Mouse (Mus musculus) hindbrain, embryonic 13.5 days (tissue): ENCODE results near the gene Slc6a21. TPM values are rescaled to one million over a fixed set of nuclear protein-coding genes. Genes with fewer than 3 reads are reported as not detected.

ENCODE experiments used
- ATAC-seq: fragments of 200-750 bp; cut with Nextera tagmentation; 2 replicates; pipeline ENCODE4 v1.8.0; 2017; ENCODE audit warnings: moderate TSS enrichment; ENCODE audit not compliant: low FRiP score
- H3K27ac ChIP-seq: fragments of 300-500 bp; sonication (generic); 2 replicates; pipeline ENCODE4 v1.5.1; 2015; ENCODE audit warnings: inconsistent platforms, mild to moderate bottlenecking, moderate library complexity
- H3K27me3 ChIP-seq: fragments of 300-500 bp; sonication (generic); 2 replicates; pipeline ENCODE4 v1.6.1; 2015; ENCODE audit warnings: mild to moderate bottlenecking, inconsistent platforms
- H3K36me3 ChIP-seq: fragments of 300-500 bp; sonication (generic); 2 replicates; pipeline ENCODE4 v1.6.1; 2015; ENCODE audit warnings: mild to moderate bottlenecking, inconsistent platforms
- H3K4me1 ChIP-seq: fragments of 300-500 bp; sonication (generic); replicated peaks from 2 replicates; pipeline ENCODE4 v1.6.1; 2015; ENCODE audit warnings: inconsistent platforms
- H3K4me2 ChIP-seq: fragments of 300-500 bp; sonication (generic); 2 replicates; pipeline ENCODE4 v1.6.1; 2015; ENCODE audit warnings: inconsistent platforms, mild to moderate bottlenecking, moderate library complexity
- H3K4me3 ChIP-seq: fragments of 300-500 bp; sonication (generic); 2 replicates; pipeline ENCODE4 v1.5.1; 2015; ENCODE audit warnings: mild to moderate bottlenecking, inconsistent platforms
- H3K9ac ChIP-seq: fragments of 300-500 bp; sonication (generic); 2 replicates; pipeline ENCODE4 v1.6.1; 2015; ENCODE audit warnings: mild to moderate bottlenecking, inconsistent platforms
- H3K9me3 ChIP-seq: fragments of 300-500 bp; sonication (generic); 2 replicates; pipeline ENCODE4 v1.6.1; 2016; ENCODE audit warnings: inconsistent platforms
- WGBS: fragments of 180-500 bp; shearing (Covaris S2); methylation state at CpG from one replicate; pipeline ENCODE4 v1.1.7; 2015; 5-methylcytosine and 5-hydroxymethylcytosine counted together
- polyA plus RNA-seq: library from polyadenylated mRNA; unstranded; fragments of >200 nt; fragmentation: Nextera tagmentation; extraction: Ambion mirVana; gene quantifications from 2 replicates; pipeline ENCODE4 v1.2.1, GENCODE M21; 2015

Gene Slc6a21
- polyA plus RNA-seq, 1 experiment from 2014 or later = not detected

GRCm38 (mm10) chr7:45304869-45305268, 27.6 kb downstream of the Slc6a21 start:
- Histone ChIP-seq H3K9ac (peak overlapping the region; percentile 55), H3K4me1 (peaks cover 34% of the 10 kb centered on the region), H3K27ac (no peak overlapping the region), H3K4me3 (peak overlapping the region; percentile 23), H3K27me3 (0 out of 2 replicates have a peak, but pooled peaks cover 7% of the 10 kb centered on the region), H3K9me3 (no peaks in the 10 kb centered on the region), H3K4me2 (peak overlapping the region; percentile 49), H3K36me3 (no peaks in the 10 kb centered on the region)
- 18% methylated on average over 11 of the region's 13 CpGs for WGBS
- no peak for ATAC-seq

- Histone ChIP-seq H3K4me3 (peak overlapping the region; percentile 23), H3K4me1 (peaks cover 34% of the 10 kb centered on the region), H3K4me2 (peak overlapping the region; percentile 49), H3K27ac (no peak overlapping the region), H3K36me3 (no peaks in the 10 kb centered on the region), H3K27me3 (0 out of 2 replicates have a peak, but pooled peaks cover 7% of the 10 kb centered on the region), H3K9ac (peak overlapping the region; percentile 55), H3K9me3 (no peaks in the 10 kb centered on the region)
- 4% methylated on average over 17 of the region's 17 CpGs for WGBS
- ATAC-seq = peak; percentile 44
Observed at GRCm38 (mm10) chr7:45305275-45305674, 28.0 kb downstream of the Slc6a21 start.

GRCm38 (mm10) chr7:45308551-45309240, 31.4 kb downstream of the Slc6a21 start:
- ATAC-seq = no peak
- Histone ChIP-seq H3K27ac (no peak overlapping the region), H3K4me2 (no peak overlapping the region), H3K9ac (peak overlapping the region; percentile 15), H3K36me3 (no peaks in the 10 kb centered on the region), H3K4me3 (no peak overlapping the region), H3K27me3 (0 out of 2 replicates have a peak, but pooled peaks cover 3% of the 10 kb centered on the region), H3K4me1 (peaks cover 33% of the 10 kb centered on the region), H3K9me3 (no peaks in the 10 kb centered on the region)
- 68% methylated on average over 15 of the region's 15 CpGs for WGBS

GRCm38 (mm10) chr7:45309455-45309854, 32.1 kb downstream of the Slc6a21 start:
- Histone ChIP-seq H3K4me3 (no peak overlapping the region), H3K27ac (no peak overlapping the region), H3K4me1 (peaks cover 34% of the 10 kb centered on the region), H3K36me3 (no peaks in the 10 kb centered on the region), H3K27me3 (0 out of 2 replicates have a peak, but pooled peaks cover 3% of the 10 kb centered on the region), H3K9me3 (no peaks in the 10 kb centered on the region), H3K4me2 (no peak overlapping the region), H3K9ac (peak overlapping the region; percentile 15)
- WGBS = 10% methylated on average over 9 of the region's 9 CpGs
- ATAC-seq = no peak

GRCm38 (mm10) chr7:45312023-45312422, 34.7 kb downstream of the Slc6a21 start:
- no peak for ATAC-seq
- H3K4me1 ChIP-seq = peaks cover 23% of the 10 kb centered on the region
- H3K4me2 ChIP-seq = no peak overlapping the region
- no peaks in the 10 kb centered on the region for H3K27me3 ChIP-seq
- H3K9ac ChIP-seq = no peak overlapping the region
- H3K9me3 ChIP-seq = no peaks in the 10 kb centered on the region
- 73% methylated on average over 8 of the region's 8 CpGs for WGBS
- H3K36me3 ChIP-seq = 0 out of 2 replicates have a peak, but pooled peaks cover 2% of the 10 kb centered on the region
- no peak overlapping the region for H3K4me3 ChIP-seq
- no peak overlapping the region for H3K27ac ChIP-seq

GRCm38 (mm10) chr7:45312686-45313453, 35.6 kb downstream of the Slc6a21 start:
- H3K4me2 ChIP-seq = no peak overlapping the region

GRCm38 (mm10) chr7:45313495-45313894, 36.2 kb downstream of the Slc6a21 start:
- WGBS = 32% methylated on average over 9 of the region's 9 CpGs
- H3K27ac ChIP-seq = peak overlapping the region; percentile 72
- no peak for ATAC-seq

More at GRCm38 (mm10) chr7:45312686-45313453, 35.6 kb downstream of the Slc6a21 start:
- no peaks in the 10 kb centered on the region for H3K9me3 ChIP-seq
- 26% methylated on average over 10 of the region's 10 CpGs for WGBS
- peak overlapping the region; percentile 72 for H3K27ac ChIP-seq
- peaks cover 23% of the 10 kb centered on the region for H3K4me1 ChIP-seq
- ATAC-seq = no peak
- 0 out of 2 replicates have a peak overlapping the region, but pooled peaks have one; percentile 31 for H3K9ac ChIP-seq
- H3K36me3 ChIP-seq = peaks cover 4% of the 10 kb centered on the region; the same call in 1 of the 2 replicates
- H3K4me3 ChIP-seq = no peak overlapping the region
- H3K27me3 ChIP-seq = no peaks in the 10 kb centered on the region

GRCm38 (mm10) chr7:45315182-45315701, 37.9 kb downstream of the Slc6a21 start:
- no peaks in the 10 kb centered on the region for H3K27me3 ChIP-seq
- H3K9me3 ChIP-seq = no peaks in the 10 kb centered on the region
- H3K4me3 ChIP-seq = no peak overlapping the region
- H3K4me2 ChIP-seq = no peak overlapping the region
- peaks cover 5% of the 10 kb centered on the region; the same call in 1 of the 2 replicates for H3K36me3 ChIP-seq
- no peak overlapping the region for H3K27ac ChIP-seq
- H3K9ac ChIP-seq = no peak overlapping the region
- no peak for ATAC-seq
- peaks cover 13% of the 10 kb centered on the region for H3K4me1 ChIP-seq
- WGBS = 85% methylated on average over 10 of the region's 10 CpGs

More at GRCm38 (mm10) chr7:45313495-45313894, 36.2 kb downstream of the Slc6a21 start:
- peaks cover 23% of the 10 kb centered on the region for H3K4me1 ChIP-seq
- no peak overlapping the region for H3K4me3 ChIP-seq
- no peaks in the 10 kb centered on the region for H3K9me3 ChIP-seq
- H3K36me3 ChIP-seq = peaks cover 5% of the 10 kb centered on the region; the same call in 1 of the 2 replicates
- H3K4me2 ChIP-seq = no peak overlapping the region
- H3K27me3 ChIP-seq = no peaks in the 10 kb centered on the region
- 0 out of 2 replicates have a peak overlapping the region, but pooled peaks have one; percentile 31 for H3K9ac ChIP-seq

GRCm38 (mm10) chr7:45316536-45316935, 39.2 kb downstream of the Slc6a21 start:
- no peak for ATAC-seq
- no peaks in the 10 kb centered on the region for H3K27me3 ChIP-seq
- H3K4me1 ChIP-seq = peaks cover 13% of the 10 kb centered on the region
- H3K4me2 ChIP-seq = no peak overlapping the region
- 94% methylated on average over 14 of the region's 14 CpGs for whole genome bisulfite sequencing
- no peak overlapping the region for H3K27ac ChIP-seq
- no peak overlapping the region for H3K9ac ChIP-seq
- H3K4me3 ChIP-seq = no peak overlapping the region
- peaks cover 5% of the 10 kb centered on the region; the same call in 1 of the 2 replicates for H3K36me3 ChIP-seq
- H3K9me3 ChIP-seq = no peaks in the 10 kb centered on the region

- Histone ChIP-seq H3K9ac (no peak overlapping the region), H3K9me3 (no peaks in the 10 kb centered on the region), H3K27me3 (no peaks in the 10 kb centered on the region), H3K4me1 (no peaks in the 10 kb centered on the region), H3K36me3 (peaks cover 8% of the 10 kb centered on the region), H3K27ac (no peak overlapping the region), H3K4me3 (no peak overlapping the region), H3K4me2 (no peak overlapping the region)
- 84% methylated on average over 4 of the region's 4 CpGs for WGBS
- ATAC-seq = no peak
Observed at GRCm38 (mm10) chr7:45322245-45322644, 44.9 kb downstream of the Slc6a21 start.

- 88% methylated on average over 5 of the region's 5 CpGs for WGBS
Observed at GRCm38 (mm10) chr7:45323069-45323468, 45.8 kb downstream of the Slc6a21 start.

GRCm38 (mm10) chr7:45325800-45326199, 48.5 kb downstream of the Slc6a21 start:
- Histone ChIP-seq H3K9me3 (no peaks in the 10 kb centered on the region), H3K4me3 (no peak overlapping the region), H3K4me1 (no peaks in the 10 kb centered on the region), H3K27me3 (no peaks in the 10 kb centered on the region), H3K9ac (no peak overlapping the region), H3K4me2 (no peak overlapping the region), H3K36me3 (peaks cover 5% of the 10 kb centered on the region), H3K27ac (no peak overlapping the region)
- ATAC-seq = no peak

More at GRCm38 (mm10) chr7:45323069-45323468, 45.8 kb downstream of the Slc6a21 start:
- H3K36me3 ChIP-seq = peaks cover 5% of the 10 kb centered on the region
- no peaks in the 10 kb centered on the region for H3K27me3 ChIP-seq
- no peak overlapping the region for H3K9ac ChIP-seq
- H3K9me3 ChIP-seq = no peaks in the 10 kb centered on the region
- ATAC-seq = no peak
- H3K4me3 ChIP-seq = no peak overlapping the region
- H3K4me1 ChIP-seq = no peaks in the 10 kb centered on the region
- H3K27ac ChIP-seq = no peak overlapping the region
- no peak overlapping the region for H3K4me2 ChIP-seq
